Mouse (Mus musculus): ENCODE data around the gene Apc2. TPM values are rescaled to one million over a fixed set of nuclear protein-coding genes. Genes with fewer than 3 reads are reported as not detected.
"Not testable (repeated sequence)": the region's sequence is repeated elsewhere in the genome, so short reads cannot be mapped to it uniquely, and the experiment has no call there.

Gene Apc2
- polyA plus RNA-seq, 1 experiment from 2014 or later = 8.7 TPM

GRCm38 (mm10) chr10:80343425-80343895 lies 47.7 kb downstream of the Apc2 start:
- peaks cover 29% of the 10 kb centered on the region for H3K4me1 ChIP-seq (ENCODE audit: control insufficient read depth, insufficient read depth, low read length)
- peaks cover 58% of the 10 kb centered on the region for H3K27me3 ChIP-seq (ENCODE audit: control insufficient read depth, insufficient read depth, low read length)
- peak; percentile 5 for ATAC-seq (ENCODE audit: insufficient number of reproducible peaks, insufficient read depth, low FRiP score, low read depth)

GRCm38 (mm10) chr10:80344131-80344661 lies 48.4 kb downstream of the Apc2 start:
- H3K9ac ChIP-seq (replicated peaks; ENCODE audit: low read depth, low read length) = no peak overlapping the region
- H3K27me3 ChIP-seq (ENCODE audit: control insufficient read depth, insufficient read depth, low read length) = peaks cover 64% of the 10 kb centered on the region
- ATAC-seq (ENCODE audit: insufficient number of reproducible peaks, insufficient read depth, low FRiP score, low read depth) = no peak
- H3K27ac ChIP-seq (ENCODE audit: low read length) = no peak overlapping the region
- peaks cover 36% of the 10 kb centered on the region for H3K4me1 ChIP-seq (ENCODE audit: control insufficient read depth, insufficient read depth, low read length)
- no peaks in the 10 kb centered on the region for H3K9me3 ChIP-seq (ENCODE audit: control insufficient read depth, low read depth, low read length)
- WGBS = 43% methylated on average over 9 of the region's 9 CpGs
- no peaks in the 10 kb centered on the region for H3K36me3 ChIP-seq (ENCODE audit: control insufficient read depth, insufficient read depth, low read length)
- no peak overlapping the region; the same call in 1 of the 2 replicates for H3K4me3 ChIP-seq (ENCODE audit: low read depth, low read length)
- no peak overlapping the region; the same call in 1 of the 2 replicates for H3K4me2 ChIP-seq (replicated peaks; ENCODE audit: low read depth, low read length)

More at GRCm38 (mm10) chr10:80343425-80343895, 47.7 kb downstream of the Apc2 start:
- WGBS = 27% methylated on average over 13 of the region's 13 CpGs
- Histone ChIP-seq H3K27ac (ENCODE audit: low read length) (peak overlapping the region; percentile 15; the same call in 1 of the 2 replicates), H3K36me3 (ENCODE audit: control insufficient read depth, insufficient read depth, low read length) (no peaks in the 10 kb centered on the region), H3K4me3 (ENCODE audit: low read depth, low read length) (peak overlapping the region; percentile 28), H3K4me2 (replicated peaks; ENCODE audit: low read depth, low read length) (peak overlapping the region; percentile 51), H3K9me3 (ENCODE audit: control insufficient read depth, low read depth, low read length) (no peaks in the 10 kb centered on the region), H3K9ac (replicated peaks; ENCODE audit: low read depth, low read length) (no peak overlapping the region; the same call in 1 of the 2 replicates)

- Histone ChIP-seq H3K4me1 (ENCODE audit: control insufficient read depth, insufficient read depth, low read length) (peaks cover 40% of the 10 kb centered on the region), H3K4me2 (replicated peaks; ENCODE audit: low read depth, low read length) (peak overlapping the region; percentile 17; the same call in 1 of the 2 replicates)
Measured at GRCm38 (mm10) chr10:80345122-80345521, 49.3 kb downstream of the Apc2 start.

GRCm38 (mm10) chr10:80345929-80346328 lies 50.2 kb downstream of the Apc2 start:
- not testable (repeated sequence) for H3K4me3 ChIP-seq (ENCODE audit: low read depth, low read length); ATAC-seq (ENCODE audit: insufficient number of reproducible peaks, insufficient read depth, low FRiP score, low read depth); H3K27ac ChIP-seq (ENCODE audit: low read length); H3K36me3 ChIP-seq (ENCODE audit: control insufficient read depth, insufficient read depth, low read length); H3K9ac ChIP-seq (replicated peaks; ENCODE audit: low read depth, low read length); H3K9me3 ChIP-seq (ENCODE audit: control insufficient read depth, low read depth, low read length); H3K4me2 ChIP-seq (replicated peaks; ENCODE audit: low read depth, low read length)
- 76% methylated on average over 5 of the region's 6 CpGs for WGBS
- H3K27me3 ChIP-seq (ENCODE audit: control insufficient read depth, insufficient read depth, low read length) = peaks cover 64% of the 10 kb centered on the region
- H3K4me1 ChIP-seq (ENCODE audit: control insufficient read depth, insufficient read depth, low read length) = peaks cover 40% of the 10 kb centered on the region

More at GRCm38 (mm10) chr10:80345122-80345521, 49.3 kb downstream of the Apc2 start:
- 0 out of 2 replicates have a peak overlapping the region, but pooled peaks have one; percentile 5 for H3K4me3 ChIP-seq (ENCODE audit: low read depth, low read length)
- no peak for ATAC-seq (ENCODE audit: insufficient number of reproducible peaks, insufficient read depth, low FRiP score, low read depth)
- no peak overlapping the region for H3K9ac ChIP-seq (replicated peaks; ENCODE audit: low read depth, low read length)
- H3K9me3 ChIP-seq (ENCODE audit: control insufficient read depth, low read depth, low read length) = no peaks in the 10 kb centered on the region
- WGBS = 4% methylated on average over 16 of the region's 16 CpGs
- no peaks in the 10 kb centered on the region for H3K36me3 ChIP-seq (ENCODE audit: control insufficient read depth, insufficient read depth, low read length)
- H3K27ac ChIP-seq (ENCODE audit: low read length) = no peak overlapping the region
- peaks cover 67% of the 10 kb centered on the region for H3K27me3 ChIP-seq (ENCODE audit: control insufficient read depth, insufficient read depth, low read length)

- H3K27me3 ChIP-seq (ENCODE audit: control insufficient read depth, insufficient read depth, low read length) = peaks cover 51% of the 10 kb centered on the region
- no peaks in the 10 kb centered on the region for H3K36me3 ChIP-seq (ENCODE audit: control insufficient read depth, insufficient read depth, low read length)
- no peak for ATAC-seq (ENCODE audit: insufficient number of reproducible peaks, insufficient read depth, low FRiP score, low read depth)
- peak overlapping the region; percentile 25; the same call in 1 of the 2 replicates for H3K9ac ChIP-seq (replicated peaks; ENCODE audit: low read depth, low read length)
- peak overlapping the region; percentile 34 for H3K4me3 ChIP-seq (ENCODE audit: low read depth, low read length)
- H3K27ac ChIP-seq (ENCODE audit: low read length) = no peak overlapping the region
- H3K9me3 ChIP-seq (ENCODE audit: control insufficient read depth, low read depth, low read length) = no peaks in the 10 kb centered on the region
- 11% methylated on average over 17 of the region's 17 CpGs for WGBS
- H3K4me2 ChIP-seq (replicated peaks; ENCODE audit: low read depth, low read length) = peak overlapping the region; percentile 57
- peaks cover 35% of the 10 kb centered on the region; the same call in 1 of the 2 replicates for H3K4me1 ChIP-seq (ENCODE audit: control insufficient read depth, insufficient read depth, low read length)
Measured at GRCm38 (mm10) chr10:80347514-80347967, 51.8 kb downstream of the Apc2 start.

- Histone ChIP-seq H3K27me3 (ENCODE audit: control insufficient read depth, insufficient read depth, low read length) (peaks cover 50% of the 10 kb centered on the region), H3K4me2 (replicated peaks; ENCODE audit: low read depth, low read length) (peak within 1 kb of the TSS; percentile 57), H3K9ac (replicated peaks; ENCODE audit: low read depth, low read length) (peak within 1 kb of the TSS; percentile 25; the same call in 1 of the 2 replicates), H3K9me3 (ENCODE audit: control insufficient read depth, low read depth, low read length) (no peaks in the 10 kb centered on the region), H3K4me3 (ENCODE audit: low read depth, low read length) (peak within 1 kb of the TSS; percentile 34), H3K36me3 (ENCODE audit: control insufficient read depth, insufficient read depth, low read length) (no peaks in the 10 kb centered on the region), H3K27ac (ENCODE audit: low read length) (peak within 1 kb of the TSS; percentile 44; the same call in 1 of the 2 replicates), H3K4me1 (ENCODE audit: control insufficient read depth, insufficient read depth, low read length) (peaks cover 33% of the 10 kb centered on the region; the same call in 1 of the 2 replicates)
- WGBS = 1% methylated on average over 40 of the region's 42 CpGs
- peak; percentile 9; the same call in 1 of the 2 replicates for ATAC-seq (ENCODE audit: insufficient number of reproducible peaks, insufficient read depth, low FRiP score, low read depth)
Measured at GRCm38 (mm10) chr10:80348244-80348781, 52.5 kb downstream of the Apc2 start, which contains the start of gene Adamtsl5. Gene Adamtsl5, minus strand, starts transcription at chr10:80348412.

- Histone ChIP-seq H3K4me2 (replicated peaks; ENCODE audit: low read depth, low read length) (peak overlapping the region; percentile 57), H3K9me3 (ENCODE audit: control insufficient read depth, low read depth, low read length) (no peaks in the 10 kb centered on the region), H3K9ac (replicated peaks; ENCODE audit: low read depth, low read length) (no peak overlapping the region), H3K36me3 (ENCODE audit: control insufficient read depth, insufficient read depth, low read length) (no peaks in the 10 kb centered on the region), H3K4me1 (ENCODE audit: control insufficient read depth, insufficient read depth, low read length) (peaks cover 28% of the 10 kb centered on the region; the same call in 1 of the 2 replicates), H3K27ac (ENCODE audit: low read length) (0 out of 2 replicates have a peak overlapping the region, but pooled peaks have one; percentile 44), H3K4me3 (ENCODE audit: low read depth, low read length) (peak overlapping the region; percentile 34), H3K27me3 (ENCODE audit: control insufficient read depth, insufficient read depth, low read length) (peaks cover 44% of the 10 kb centered on the region)
- no peak for ATAC-seq (ENCODE audit: insufficient number of reproducible peaks, insufficient read depth, low FRiP score, low read depth)
- WGBS = 19% methylated on average over 26 of the region's 26 CpGs
Measured at GRCm38 (mm10) chr10:80348981-80349380, 53.2 kb downstream of the Apc2 start.

- no peak overlapping the region for H3K9ac ChIP-seq (replicated peaks; ENCODE audit: low read depth, low read length)
- H3K36me3 ChIP-seq (ENCODE audit: control insufficient read depth, insufficient read depth, low read length) = no peaks in the 10 kb centered on the region
- peak; percentile 73 for ATAC-seq (ENCODE audit: insufficient number of reproducible peaks, insufficient read depth, low FRiP score, low read depth)
- no peak overlapping the region for H3K4me2 ChIP-seq (replicated peaks; ENCODE audit: low read depth, low read length)
- no peak overlapping the region for H3K27ac ChIP-seq (ENCODE audit: low read length)
- 6% methylated on average over 7 of the region's 7 CpGs for WGBS
- peaks cover 45% of the 10 kb centered on the region for H3K27me3 ChIP-seq (ENCODE audit: control insufficient read depth, insufficient read depth, low read length)
- no peak overlapping the region for H3K4me3 ChIP-seq (ENCODE audit: low read depth, low read length)
- H3K4me1 ChIP-seq (ENCODE audit: control insufficient read depth, insufficient read depth, low read length) = peaks cover 26% of the 10 kb centered on the region; the same call in 1 of the 2 replicates
- H3K9me3 ChIP-seq (ENCODE audit: control insufficient read depth, low read depth, low read length) = no peaks in the 10 kb centered on the region
Measured at GRCm38 (mm10) chr10:80350292-80350691, 54.5 kb downstream of the Apc2 start.
